Mouse (Mus musculus) heart, embryonic 12.5 days (tissue): ENCODE results near the gene Defb36. TPM values are rescaled to one million over a fixed set of nuclear protein-coding genes. Genes with fewer than 3 reads are reported as not detected.

Experiments used
- ATAC-seq: fragments of 200-750 bp; cut with Nextera tagmentation; 2 replicates; pipeline ENCODE4 v1.8.0; 2017; ENCODE audit warnings: moderate TSS enrichment, moderate library complexity; ENCODE audit not compliant: insufficient number of reproducible peaks, low FRiP score
- H3K27ac ChIP-seq: fragments of 300-500 bp; sonication (generic); 2 replicates; pipeline ENCODE4 v1.5.1; 2016; ENCODE audit warnings: mild to moderate bottlenecking, moderate library complexity; ENCODE audit not compliant: poor library complexity, severe bottlenecking
- H3K27me3 ChIP-seq: fragments of 300-500 bp; sonication (generic); replicated peaks from 2 replicates; pipeline ENCODE4 v1.6.1; 2016; ENCODE audit warnings: mild to moderate bottlenecking, moderate library complexity
- H3K36me3 ChIP-seq: fragments of 300-500 bp; sonication (generic); 2 replicates; pipeline ENCODE4 v1.6.1; 2016; ENCODE audit warnings: mild to moderate bottlenecking, moderate library complexity
- H3K4me1 ChIP-seq: fragments of 300-500 bp; sonication (generic); replicated peaks from 2 replicates; pipeline ENCODE4 v1.6.1; 2016; ENCODE audit warnings: mild to moderate bottlenecking
- H3K4me2 ChIP-seq: fragments of 300-500 bp; sonication (generic); 2 replicates; pipeline ENCODE4 v1.6.1; 2016; ENCODE audit warnings: mild to moderate bottlenecking, moderate library complexity
- H3K4me3 ChIP-seq: fragments of 300-500 bp; sonication (generic); 2 replicates; pipeline ENCODE4 v1.5.1; 2016; ENCODE audit warnings: mild to moderate bottlenecking
- H3K9ac ChIP-seq: fragments of 300-500 bp; sonication (generic); 2 replicates; pipeline ENCODE4 v1.6.1; 2016; ENCODE audit warnings: mild to moderate bottlenecking, moderate library complexity
- H3K9me3 ChIP-seq: fragments of 300-500 bp; sonication (generic); replicated peaks from 2 replicates; pipeline ENCODE4 v1.6.1; 2016; ENCODE audit warnings: mild to moderate bottlenecking, moderate library complexity
- WGBS: fragments of 180-500 bp; shearing (Covaris S2); methylation state at CpG from one replicate; pipeline ENCODE4 v1.1.7; 2016; 5-methylcytosine and 5-hydroxymethylcytosine counted together
- polyA plus RNA-seq: library from polyadenylated mRNA; unstranded; fragments of >200 nt; fragmentation: Nextera tagmentation; extraction: Ambion mirVana; gene quantifications from 2 replicates; pipeline ENCODE4 v1.2.1, GENCODE M21; 2016

The Defb36 gene
- polyA plus RNA-seq, 1 experiment from 2014 or later = not detected

DNA sequence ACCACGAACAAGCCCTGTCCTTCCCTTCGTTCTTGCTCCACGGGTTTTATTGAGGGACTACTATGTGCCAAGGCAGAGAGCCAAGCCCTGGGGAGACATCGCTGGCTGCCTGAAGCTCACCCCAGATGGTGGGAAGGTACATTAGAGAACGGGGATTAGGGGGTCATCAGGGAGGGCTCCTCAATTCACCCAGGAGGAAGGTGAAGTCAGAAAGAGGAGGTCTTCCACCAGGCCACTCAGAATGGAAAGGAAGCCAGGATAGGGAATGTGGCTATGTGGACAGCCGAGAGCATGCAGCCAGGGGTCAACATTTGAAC, 32.8 kb downstream of the Defb36 start:
- H3K27ac ChIP-seq = peak overlapping the region; percentile 90

DNA sequence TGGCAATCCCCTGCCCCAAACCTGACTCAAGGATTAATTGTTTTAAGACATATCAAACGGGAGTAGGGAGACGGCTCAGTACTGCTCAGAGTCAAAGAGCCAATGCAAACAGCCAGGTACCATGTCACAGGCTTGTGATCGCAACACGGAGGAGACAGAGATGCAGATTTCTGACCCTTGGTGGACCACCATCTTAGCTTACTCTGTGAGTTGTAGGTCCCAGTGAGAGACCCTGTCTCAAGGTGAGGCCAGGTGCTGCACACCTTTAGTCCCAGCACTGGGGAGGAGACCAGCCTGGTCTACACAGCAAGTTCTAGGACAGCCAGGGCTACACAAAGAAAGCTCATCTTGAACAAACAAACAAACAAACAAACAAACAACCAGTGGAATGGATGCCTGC, 33.3 kb downstream of the Defb36 start:
- 77% methylated on average over 4 of the region's 4 CpGs for WGBS
- Histone ChIP-seq H3K4me1 (peaks cover 66% of the 10 kb centered on the region), H3K9me3 (no peaks in the 10 kb centered on the region), H3K9ac (no peak overlapping the region), H3K4me2 (no peak overlapping the region), H3K36me3 (no peaks in the 10 kb centered on the region), H3K4me3 (no peak overlapping the region), H3K27ac (peak overlapping the region; percentile 90), H3K27me3 (0 out of 2 replicates have a peak, but pooled peaks cover 3% of the 10 kb centered on the region)
- no peak for ATAC-seq

More for the DNA sequence above, 32.8 kb downstream of the Defb36 start:
- Histone ChIP-seq H3K4me1 (peaks cover 70% of the 10 kb centered on the region), H3K4me3 (no peak overlapping the region), H3K36me3 (no peaks in the 10 kb centered on the region), H3K27me3 (0 out of 2 replicates have a peak, but pooled peaks cover 4% of the 10 kb centered on the region), H3K9me3 (no peaks in the 10 kb centered on the region), H3K4me2 (no peak overlapping the region), H3K9ac (no peak overlapping the region)
- WGBS = 70% methylated on average over 6 of the region's 6 CpGs
- no peak for ATAC-seq

DNA sequence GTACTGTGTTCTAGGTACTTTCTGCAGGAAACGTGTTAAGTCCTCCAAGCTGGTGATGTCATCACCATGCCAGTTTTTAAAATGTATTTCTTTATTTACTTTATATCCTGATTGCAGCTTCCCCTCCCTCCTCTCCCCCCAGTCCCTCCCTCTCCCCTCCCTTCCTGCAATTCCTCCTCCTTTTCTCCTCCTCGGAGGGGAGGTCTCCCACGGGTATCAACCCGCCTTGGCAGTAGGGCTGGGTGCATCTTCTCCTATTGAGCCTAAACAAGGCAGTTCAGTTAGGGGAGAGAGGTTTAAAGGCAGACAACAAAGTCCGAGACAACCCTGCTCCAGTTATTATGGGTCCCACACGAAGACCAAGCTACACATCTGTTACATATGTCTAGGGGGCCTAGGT, 34.7 kb downstream of the Defb36 start:
- Histone ChIP-seq H3K4me3 (no peak overlapping the region), H3K36me3 (no peaks in the 10 kb centered on the region), H3K9me3 (no peaks in the 10 kb centered on the region), H3K9ac (no peak overlapping the region), H3K4me2 (no peak overlapping the region), H3K27ac (peak overlapping the region; percentile 86), H3K27me3 (no peaks in the 10 kb centered on the region), H3K4me1 (peaks cover 51% of the 10 kb centered on the region)
- 56% methylated on average over 6 of the region's 6 CpGs for WGBS
- ATAC-seq = no peak

DNA sequence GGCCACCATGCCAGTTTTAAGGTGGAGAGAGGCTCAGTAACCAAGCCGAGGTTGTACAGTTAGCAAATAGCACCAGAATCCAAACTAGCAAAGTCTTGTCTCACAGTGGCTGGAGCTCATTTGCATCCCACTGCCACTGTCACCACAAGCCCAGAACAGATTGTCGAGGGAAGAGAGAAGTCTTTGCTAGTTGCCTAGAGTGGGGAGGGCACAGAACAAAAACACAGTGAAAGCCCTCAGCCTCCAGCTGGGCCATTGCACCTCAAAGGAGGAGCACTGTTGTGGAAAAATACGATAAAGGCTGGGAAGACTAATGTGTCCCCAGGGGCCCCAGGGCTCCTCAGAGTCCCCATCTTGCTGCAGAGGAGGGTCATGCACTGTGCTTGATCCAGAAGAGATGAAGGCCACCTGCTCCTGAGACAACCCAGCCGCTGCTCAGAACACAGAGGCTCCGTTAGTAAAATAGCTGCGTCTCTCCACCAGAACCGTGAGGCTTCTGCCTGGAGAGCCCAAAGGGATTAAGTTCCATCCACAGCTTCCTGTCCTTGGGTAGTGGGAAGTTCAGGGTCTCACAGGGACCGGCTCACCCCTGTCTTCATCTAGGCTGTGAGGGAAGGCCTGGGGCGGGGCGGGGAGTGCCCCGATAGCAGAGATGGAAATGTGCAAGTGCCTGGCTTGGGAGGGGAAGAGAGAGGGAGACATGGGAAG, 35.4 kb downstream of the Defb36 start:
- Histone ChIP-seq H3K9me3 (no peaks in the 10 kb centered on the region), H3K27me3 (no peaks in the 10 kb centered on the region), H3K36me3 (no peaks in the 10 kb centered on the region), H3K4me2 (no peak overlapping the region), H3K4me3 (no peak overlapping the region), H3K27ac (peak overlapping the region; percentile 86), H3K9ac (no peak overlapping the region; the same call in 1 of the 2 replicates), H3K4me1 (peaks cover 47% of the 10 kb centered on the region)
- 18% methylated on average over 11 of the region's 11 CpGs for WGBS
- peak; percentile 43 for ATAC-seq

DNA sequence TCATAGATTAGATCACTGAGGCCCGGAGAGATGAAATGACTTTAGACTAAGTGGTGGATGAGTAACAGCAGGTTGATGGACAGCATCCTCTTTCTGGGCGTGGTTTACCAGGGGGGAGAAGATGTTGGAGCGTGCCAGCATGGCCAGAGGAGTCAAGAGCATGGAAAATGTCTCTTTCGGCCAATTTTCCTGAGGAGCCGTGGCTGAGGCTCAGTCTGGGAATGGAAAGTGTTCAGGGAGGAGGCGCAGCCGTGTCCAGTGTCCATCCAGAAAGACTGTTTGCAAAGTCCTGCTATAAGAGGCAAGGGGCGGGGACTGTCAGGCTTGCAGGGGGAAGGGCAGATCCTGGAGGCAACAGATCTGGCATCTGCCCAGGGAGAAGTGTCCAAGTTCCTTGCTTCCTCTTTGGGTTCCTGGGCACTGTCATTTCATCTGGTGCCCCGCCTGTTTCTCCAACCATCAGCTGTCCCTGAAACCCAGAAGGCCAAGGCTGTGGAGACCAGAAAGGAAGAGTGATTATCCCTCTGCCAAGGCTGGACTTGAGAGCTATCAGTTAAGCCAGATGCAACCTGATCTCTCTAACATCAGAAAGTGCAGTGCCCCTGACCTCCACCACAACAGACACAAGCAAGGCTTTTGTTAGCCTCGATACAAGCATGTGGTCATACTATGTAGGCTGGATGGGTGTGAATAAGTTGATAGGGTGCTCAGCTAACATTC, 48.9 kb downstream of the Defb36 start:
- peak; percentile 78 for ATAC-seq
- 50% methylated on average over 10 of the region's 10 CpGs for WGBS

DNA sequence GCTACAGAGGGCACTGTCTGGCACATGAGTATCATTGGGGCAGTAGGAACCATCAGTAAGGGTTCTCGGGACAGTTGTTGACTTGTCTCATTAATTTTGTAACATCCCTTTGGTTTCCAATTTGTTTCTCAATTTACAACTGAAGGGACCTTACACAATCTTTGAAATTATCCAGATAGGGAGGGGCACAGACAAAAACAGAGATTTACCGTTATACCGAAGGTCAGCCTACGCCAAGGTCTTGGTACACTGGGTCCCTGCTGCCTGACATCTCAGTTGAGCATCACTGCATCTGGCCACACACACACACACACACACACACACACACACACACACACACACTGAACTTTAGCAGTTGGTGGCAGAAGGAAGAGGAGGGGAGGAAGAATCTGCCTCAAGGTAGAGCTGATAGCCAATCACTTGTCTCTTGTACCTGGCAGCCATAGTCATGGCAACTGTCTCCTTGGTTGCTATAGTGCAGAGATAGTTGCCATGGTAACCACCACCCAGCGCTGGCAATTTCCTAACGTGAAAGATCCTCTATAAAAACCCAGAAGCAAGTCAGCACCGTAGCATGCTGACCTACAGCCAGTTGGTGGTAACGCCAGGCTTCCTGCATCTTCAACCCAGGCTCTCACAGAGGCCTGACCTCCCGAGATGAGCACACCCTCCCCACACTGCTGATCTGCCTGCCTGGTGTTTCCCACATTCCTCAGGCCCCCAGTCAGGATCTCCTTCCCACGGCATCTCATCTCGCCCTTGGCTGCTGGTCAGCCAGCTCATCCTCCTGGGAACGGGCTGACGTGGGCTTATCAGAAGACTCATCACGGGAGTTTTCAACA, 50.0 kb downstream of the Defb36 start:
- Histone ChIP-seq H3K9ac (no peak overlapping the region), H3K4me1 (peaks cover 17% of the 10 kb centered on the region), H3K4me3 (no peak overlapping the region), H3K4me2 (no peak overlapping the region), H3K36me3 (no peaks in the 10 kb centered on the region), H3K27ac (no peak overlapping the region; the same call in 1 of the 2 replicates), H3K9me3 (peaks cover 4% of the 10 kb centered on the region), H3K27me3 (no peaks in the 10 kb centered on the region)
- peak; percentile 31; the same call in 1 of the 2 replicates for ATAC-seq
- WGBS = 29% methylated on average over 14 of the region's 14 CpGs

More for the DNA sequence above, 48.9 kb downstream of the Defb36 start:
- H3K4me1 ChIP-seq = peaks cover 17% of the 10 kb centered on the region
- peak overlapping the region; percentile 76 for H3K27ac ChIP-seq
- no peaks in the 10 kb centered on the region for H3K36me3 ChIP-seq
- H3K4me3 ChIP-seq = no peak overlapping the region
- H3K4me2 ChIP-seq = no peak overlapping the region
- no peak overlapping the region for H3K9ac ChIP-seq
- H3K27me3 ChIP-seq = no peaks in the 10 kb centered on the region
- H3K9me3 ChIP-seq = peaks cover 2% of the 10 kb centered on the region

DNA sequence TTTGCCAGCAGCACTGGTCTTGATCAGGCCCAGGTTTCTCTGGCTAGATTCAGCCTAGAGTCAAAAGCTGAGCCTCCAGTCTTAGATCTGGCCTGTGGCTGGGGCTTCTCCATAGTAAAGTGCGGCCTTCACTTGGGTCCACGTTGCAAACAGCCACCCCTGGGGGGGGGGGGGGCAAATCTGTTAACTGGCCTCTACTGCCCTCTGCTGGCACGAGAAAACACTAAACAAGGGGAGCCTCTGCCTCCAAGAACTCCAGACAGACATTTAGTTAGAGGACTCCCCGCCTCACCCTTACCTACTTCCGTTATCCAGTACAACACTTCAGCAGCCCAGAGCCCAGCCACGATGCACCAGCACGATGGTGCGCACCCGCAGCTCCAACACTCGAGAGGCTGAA, 53.3 kb downstream of the Defb36 start:
- Histone ChIP-seq H3K4me1 (peaks cover 17% of the 10 kb centered on the region), H3K27me3 (no peaks in the 10 kb centered on the region), H3K4me2 (no peak overlapping the region), H3K36me3 (no peaks in the 10 kb centered on the region), H3K4me3 (no peak overlapping the region), H3K9ac (no peak overlapping the region), H3K9me3 (peaks cover 6% of the 10 kb centered on the region), H3K27ac (no peak overlapping the region)
- ATAC-seq = no peak
- WGBS = 55% methylated on average over 10 of the region's 10 CpGs

DNA sequence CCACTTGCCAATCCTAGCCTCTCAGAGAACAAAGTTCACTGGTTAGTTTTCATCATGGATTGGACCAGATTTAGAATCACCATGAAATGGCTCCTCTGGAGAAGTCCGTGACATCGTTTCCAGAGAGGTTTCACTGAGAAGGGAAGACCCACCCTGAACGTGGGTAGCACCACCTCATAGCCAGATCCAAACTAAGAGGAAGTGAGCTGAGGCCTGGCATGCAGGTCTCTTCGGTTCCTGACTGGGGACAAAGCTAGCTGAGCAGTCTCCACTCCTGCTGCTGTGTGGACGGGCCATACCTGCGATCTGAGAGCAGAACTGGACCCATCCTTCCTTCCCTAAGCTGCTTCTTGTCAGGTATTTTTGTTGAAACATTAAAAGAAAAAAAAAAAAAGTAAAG, 57.0 kb downstream of the Defb36 start:
- no peak overlapping the region for H3K27ac ChIP-seq
- WGBS = 69% methylated on average over 6 of the region's 6 CpGs
- ATAC-seq = no peak

More for the DNA sequence above, 57.0 kb downstream of the Defb36 start:
- H3K9me3 ChIP-seq = peaks cover 6% of the 10 kb centered on the region
- no peaks in the 10 kb centered on the region for H3K4me1 ChIP-seq
- no peak overlapping the region for H3K4me3 ChIP-seq
- H3K9ac ChIP-seq = no peak overlapping the region
- no peaks in the 10 kb centered on the region for H3K27me3 ChIP-seq
- no peaks in the 10 kb centered on the region for H3K36me3 ChIP-seq
- no peak overlapping the region for H3K4me2 ChIP-seq

Other genes starting within 250 kb of the Defb36 start
- gene Nrsn2, start 227.7 kb upstream of the Defb36 start, polyA plus RNA-seq = 3.4 and 3.8 TPM in 2 replicates
- gene Sox12, start 206.3 kb upstream of the Defb36 start, polyA plus RNA-seq = 11.5 TPM in 2 replicates
- gene Zcchc3, start 189.3 kb upstream of the Defb36 start, polyA plus RNA-seq = 61.4 and 64.9 TPM in 2 replicates
- 1.7 and 2.1 TPM in 2 replicates for gene 6820408C15Rik, start 188.7 kb upstream of the Defb36 start, polyA plus RNA-seq
- not detected in 2 replicates for gene Defb23, start 139.7 kb upstream of the Defb36 start, polyA plus RNA-seq
- not detected in 2 replicates for gene Defb20, start 127.3 kb upstream of the Defb36 start, polyA plus RNA-seq
- not detected in 2 replicates for gene Defb22, start 114.2 kb upstream of the Defb36 start, polyA plus RNA-seq
- not detected in 2 replicates for gene Defb26, start 92.6 kb upstream of the Defb36 start, polyA plus RNA-seq
- gene Defb28, start 86.1 kb upstream of the Defb36 start, polyA plus RNA-seq = not detected in 2 replicates
- not detected in 2 replicates for gene Defb29, start 64.2 kb upstream of the Defb36 start, polyA plus RNA-seq
- not detected in 2 replicates for gene Gm17416, start 35.0 kb upstream of the Defb36 start, polyA plus RNA-seq
- not detected in 2 replicates for gene Defb21, start 31.6 kb upstream of the Defb36 start, polyA plus RNA-seq
- gene Defb19, start 24.0 kb upstream of the Defb36 start, polyA plus RNA-seq = 0.88 and 0.98 TPM in 2 replicates
- not detected in 2 replicates for gene Defb45, start 4.9 kb upstream of the Defb36 start, polyA plus RNA-seq
- not detected in 2 replicates for gene Defb25, start 18.7 kb downstream of the Defb36 start, polyA plus RNA-seq
- gene Rem1, start 22.6 kb downstream of the Defb36 start, polyA plus RNA-seq = 9.5 and 10.1 TPM in 2 replicates
- gene H13, start 65.1 kb downstream of the Defb36 start, polyA plus RNA-seq = 87.5 and 91.9 TPM in 2 replicates
- 23.1 and 25.2 TPM in 2 replicates for gene Mcts2, start 82.7 kb downstream of the Defb36 start, polyA plus RNA-seq
- gene Id1, start 131.9 kb downstream of the Defb36 start, polyA plus RNA-seq = 87.7 and 90.9 TPM in 2 replicates
- gene Cox4i2, start 149.8 kb downstream of the Defb36 start, polyA plus RNA-seq = 18.9 and 20.8 TPM in 2 replicates
- gene Bcl2l1, start 227.4 kb downstream of the Defb36 start, polyA plus RNA-seq = 83.0 and 85.9 TPM in 2 replicates
- 65.6 and 74.1 TPM in 2 replicates for gene Tpx2, start 243.6 kb downstream of the Defb36 start, polyA plus RNA-seq